Comparison of ENCODE assay signal across 25 mouse cellular contexts in genomic region chr1:25491503-25491902, GRCm38 (mm10).
DNase-seq lines count a peak whose midpoint lies in the region; ATAC-seq and TF ChIP-seq lines count a peak whose summit lies in the region.
"Had no signal": no experiment of that assay in that cellular context is flagged by ENCODE, and none has a peak within 500 bp of the region (broad histone marks: within the 10 kb centered on the region; RNA-seq: fewer than 3 reads in every experiment).

No protein-coding gene starts in this region.

- H3K9me3 ChIP-seq in intestine, postnatal 0 days (ENCODE audit: control insufficient read depth), result no peaks in the 10 kb centered on the region
- H3K9me3 ChIP-seq: forebrain, embryonic 10.5 days; forebrain, embryonic 13.5 days; heart, embryonic 13.5 days had no signal

- no peak overlapping the region for H3K9ac ChIP-seq in intestine, postnatal 0 days (ENCODE audit: low read depth, low read length)
- H3K9ac ChIP-seq: forebrain, embryonic 13.5 days; heart, embryonic 13.5 days; hindbrain, embryonic 14.5 days had no signal

- no peak overlapping the region for H3K4me2 ChIP-seq in intestine, postnatal 0 days (replicated peaks; ENCODE audit: low read depth)
- H3K4me2 ChIP-seq: forebrain, embryonic 13.5 days; heart, embryonic 13.5 days; hindbrain, embryonic 14.5 days had no signal

- DNase-seq in cerebellum, adult 11 months, result no peak
- no peak for DNase-seq in layer of hippocampus, adult 2 months (ENCODE audit: low spot score in 2 of 2)
- no peak for DNase-seq in layer of hippocampus, postnatal 10 days (ENCODE audit: low spot score in 2 of 2)
- DNase-seq in cerebellum, postnatal 10 days, result peak; percentile 41 to 53
- no peak for DNase-seq in left cerebral cortex, postnatal 25 days (ENCODE audit: low spot score in 2 of 2)
- DNase-seq in gastrocnemius, postnatal 14 days, result no peak
- DNase-seq: adrenal gland, adult 8-10 months; adrenal gland, postnatal 25 days; gastrocnemius, adult 2 months; gastrocnemius, postnatal 25 days; heart, adult 18-20 months; heart, postnatal 14 days; heart, postnatal 4 days; kidney, adult 2 months had no signal

- no peaks in the 10 kb centered on the region for H3K27me3 ChIP-seq in intestine, postnatal 0 days (replicated peaks; ENCODE audit: control insufficient read depth, insufficient read depth, low read length)
- H3K27me3 ChIP-seq: forebrain, embryonic 13.5 days; heart, embryonic 13.5 days had no signal

- 85% methylated on average over 1 of the region's 1 CpGs for WGBS in intestine, postnatal 0 days

- intact Hi-C loops in left cerebral cortex, postnatal 25 days (cut with DNase I), result no loop called here
- intact Hi-C loops in gastrocnemius, postnatal 14 days (cut with DNase I; ENCODE audit: low total_unique reads), result no loop called here

- peak; percentile 86 for ATAC-seq in cerebellum, adult (ENCODE audit: insufficient number of reproducible peaks, low FRiP score, low TSS enrichment)
- ATAC-seq in intestine, postnatal 0 days, result no peak
- ATAC-seq: activated CD4-positive, CD25-positive, alpha-beta regulatory T cell, adult 4 months; forebrain, embryonic 13.5 days; forebrain, embryonic 16.5 days; hindbrain, postnatal 0 days; inflammation-experienced regulatory T-cells, adult 6 months; intestine, embryonic 16.5 days had no signal

- H3K27ac ChIP-seq in layer of hippocampus, adult 2 months, result peak overlapping the region; percentile 75
- no peak overlapping the region for H3K27ac ChIP-seq in intestine, postnatal 0 days (ENCODE audit: low read depth, low read length)
- H3K27ac ChIP-seq: forebrain, embryonic 10.5 days; forebrain, embryonic 13.5 days; gastrocnemius, adult 2 months; heart, embryonic 13.5 days; hindbrain, embryonic 14.5 days; hindbrain, postnatal 0 days had no signal

- no peaks in the 10 kb centered on the region for H3K36me3 ChIP-seq in intestine, postnatal 0 days (ENCODE audit: control insufficient read depth, insufficient read depth)
- H3K36me3 ChIP-seq: forebrain, embryonic 10.5 days; heart, embryonic 13.5 days had no signal

- H3K4me1 ChIP-seq in intestine, postnatal 0 days (replicated peaks; ENCODE audit: control insufficient read depth, insufficient read depth, low read length), result no peaks in the 10 kb centered on the region
- H3K4me1 ChIP-seq: forebrain, embryonic 10.5 days; forebrain, embryonic 13.5 days; heart, embryonic 13.5 days had no signal

- H3K4me3 ChIP-seq in layer of hippocampus, adult 2 months, result no peak overlapping the region
- H3K4me3 ChIP-seq in intestine, postnatal 0 days (ENCODE audit: low read depth, low read length), result no peak overlapping the region
- H3K4me3 ChIP-seq: forebrain, embryonic 10.5 days; forebrain, embryonic 13.5 days; gastrocnemius, adult 2 months; heart, embryonic 13.5 days had no signal

- TF ChIP-seq CTCF in layer of hippocampus, adult 2 months (conservative IDR thresholded peaks at IDR 0.05), result no peak
- TF ChIP-seq CTCF in intestine, postnatal 0 days (IDR thresholded peaks at IDR 0.05; ENCODE audit: low read depth), result no peak

Comparison
In these comparisons a context has a peak if more than half of its experiments do, and no peak if none do; other contexts are left out.
1. DNase-seq: peak in cerebellum, postnatal 10 days (2 of 2); none in cerebellum, adult 11 months (single experiment), layer of hippocampus, adult 2 months (0 of 2), layer of hippocampus, postnatal 10 days (0 of 2), left cerebral cortex, postnatal 25 days (0 of 2) and gastrocnemius, postnatal 14 days (single experiment).